Mouse (Mus musculus): ENCODE results near the gene Atp5g2.

GRCm38 (mm10) chr15:102616174-102616573 lies 56.0 kb downstream of the Atp5g2 start:
- TF ChIP-seq POLR2A (IDR thresholded peaks at IDR 0.05; ENCODE audit: low read depth, low read length) (no peak), CTCF (conservative IDR thresholded peaks at IDR 0.05; ENCODE audit: insufficient read depth, insufficient read length, low read depth, low read length) (no peak)

Measured in kidney, adult 2 months (tissue).